Mouse (Mus musculus) hindbrain, embryonic 15.5 days (tissue): Measurements from ENCODE around the gene Gm21891. TPM values are rescaled to one million over a fixed set of nuclear protein-coding genes. Genes with fewer than 3 reads are reported as not detected.
"Not testable (repeated sequence)": the region's sequence is repeated elsewhere in the genome, so short reads cannot be mapped to it uniquely, and the experiment has no call there.

Experiments
- ATAC-seq: fragments of 200-750 bp; cut with Nextera tagmentation; 2 replicates; pipeline ENCODE4 v1.8.0; 2017; ENCODE audit warnings: low read depth, moderate number of reproducible peaks, moderate TSS enrichment; ENCODE audit not compliant: low FRiP score
- H3K27ac ChIP-seq: fragments of 300-500 bp; sonication (generic); replicated peaks from 2 replicates; pipeline ENCODE4 v1.5.1; 2015; ENCODE audit warnings: mild to moderate bottlenecking, inconsistent platforms
- H3K27me3 ChIP-seq: fragments of 300-500 bp; sonication (generic); 2 replicates; pipeline ENCODE4 v1.6.1; 2015; ENCODE audit warnings: control low read depth, inconsistent platforms
- H3K36me3 ChIP-seq: fragments of 300-500 bp; sonication (generic); 2 replicates; pipeline ENCODE4 v1.6.1; 2015; ENCODE audit warnings: control low read depth, inconsistent platforms
- H3K4me1 ChIP-seq: fragments of 300-500 bp; sonication (generic); replicated peaks from 2 replicates; pipeline ENCODE4 v1.6.1; 2015; ENCODE audit warnings: control low read depth, inconsistent platforms
- H3K4me2 ChIP-seq: fragments of 300-500 bp; sonication (generic); 2 replicates; pipeline ENCODE4 v1.6.1; 2015; ENCODE audit warnings: moderate library complexity, mild to moderate bottlenecking, inconsistent platforms
- H3K4me3 ChIP-seq: fragments of 300-500 bp; sonication (generic); 2 replicates; pipeline ENCODE4 v1.5.1; 2015; ENCODE audit warnings: mild to moderate bottlenecking, inconsistent platforms
- H3K9ac ChIP-seq: fragments of 300-500 bp; sonication (generic); 2 replicates; pipeline ENCODE4 v1.6.1; 2015; ENCODE audit warnings: inconsistent platforms
- H3K9me3 ChIP-seq: fragments of 300-500 bp; sonication (generic); 2 replicates; pipeline ENCODE4 v1.6.1; 2016; ENCODE audit warnings: control low read depth, inconsistent platforms
- WGBS: fragments of 180-500 bp; shearing (Covaris S2); methylation state at CpG from one replicate; pipeline ENCODE4 v1.1.7; 2015; 5-methylcytosine and 5-hydroxymethylcytosine counted together
- polyA plus RNA-seq: library from polyadenylated mRNA; unstranded; fragments of >200 nt; fragmentation: Nextera tagmentation; extraction: Ambion mirVana; gene quantifications from 2 replicates; pipeline ENCODE4 v1.2.1, GENCODE M21; 2015

Gene Gm21891
- polyA plus RNA-seq, result not detected in 2 replicates

DNA sequence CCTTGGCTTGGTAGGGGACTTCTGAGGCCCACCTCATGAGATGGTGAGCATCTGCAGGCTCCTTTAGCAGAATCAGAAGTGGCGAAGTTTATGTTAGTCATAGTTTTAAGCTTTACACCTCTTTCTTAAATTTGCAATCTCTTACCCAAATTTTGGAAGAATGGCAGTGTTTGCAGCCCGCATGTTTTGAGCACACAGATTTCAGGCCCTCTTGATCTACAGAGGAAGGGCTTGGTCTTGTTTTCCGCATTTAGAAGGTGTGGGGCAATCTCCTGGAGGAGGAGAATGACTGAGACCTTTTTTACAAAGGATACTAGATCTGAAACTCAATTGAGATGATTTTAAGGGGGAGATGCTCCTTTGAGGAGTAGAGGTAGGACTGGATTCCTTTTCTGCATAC is at the start of gene Gm21891:
Gm21891 (minus strand) TSS at position 101 of the 400 bp plus-strand sequence.
- H3K36me3 ChIP-seq, H3K4me2 ChIP-seq, H3K4me3 ChIP-seq, H3K27me3 ChIP-seq, H3K4me1 ChIP-seq, H3K27ac ChIP-seq, H3K9ac ChIP-seq, H3K9me3 ChIP-seq, ATAC-seq: not testable (repeated sequence)
- no CpG with 5 or more reads among the region's 3 CpGs for WGBS

DNA sequence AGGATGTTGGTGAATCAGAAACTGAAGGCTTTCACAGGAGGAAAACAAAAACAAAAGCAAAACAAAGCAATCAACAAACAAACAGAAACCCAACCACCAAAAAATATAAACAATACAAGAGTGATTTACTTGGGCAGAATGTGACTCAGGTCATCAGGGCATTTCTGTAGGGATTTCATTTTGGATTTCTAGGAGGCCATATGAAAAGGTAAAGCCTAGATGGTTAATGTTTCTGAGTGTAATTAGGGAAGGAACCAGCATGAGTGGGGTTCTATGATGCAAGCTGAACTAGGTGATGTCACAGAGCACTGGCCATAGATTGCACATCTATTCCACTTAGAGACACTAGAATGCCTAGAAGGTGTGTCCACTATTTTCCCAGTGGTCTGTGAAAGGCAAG is 28.4 kb upstream of the Gm21891 start, which contains the start of gene Gm21425:
Gm21425 (plus strand) TSS at position 301 of the 400 bp plus-strand sequence.
- H3K9ac ChIP-seq, H3K36me3 ChIP-seq, H3K27ac ChIP-seq, H3K4me1 ChIP-seq, ATAC-seq, H3K9me3 ChIP-seq, H3K4me3 ChIP-seq, H3K27me3 ChIP-seq, H3K4me2 ChIP-seq: not testable (repeated sequence)

Other genes starting within 250 kb of the Gm21891 start
- not detected in 2 replicates for gene Gm20807, start 90.6 kb downstream of the Gm21891 start, polyA plus RNA-seq
- not detected in 2 replicates for gene Gm21425, start 28.5 kb upstream of the Gm21891 start, polyA plus RNA-seq
- not detected in 2 replicates for gene Gm21828, start 90.4 kb upstream of the Gm21891 start, polyA plus RNA-seq
- gene Gm21440, start 118.9 kb upstream of the Gm21891 start, polyA plus RNA-seq, result not detected in 2 replicates
- not detected in 2 replicates for gene Gm21454, start 119.0 kb upstream of the Gm21891 start, polyA plus RNA-seq
- not detected in 2 replicates for gene Gm21725, start 215.6 kb upstream of the Gm21891 start, polyA plus RNA-seq